Mouse (Mus musculus) hindbrain, embryonic 14.5 days (tissue): ENCODE data around the gene Abcc2. TPM values are rescaled to one million over a fixed set of nuclear protein-coding genes. Genes with fewer than 3 reads are reported as not detected.

Experiments used
- ATAC-seq: fragments of 200-750 bp; cut with Nextera tagmentation; 2 replicates; pipeline ENCODE4 v1.8.0; 2017; ENCODE audit warnings: moderate number of reproducible peaks, mild to moderate bottlenecking, moderate TSS enrichment, moderate library complexity; ENCODE audit not compliant: low FRiP score
- DNase-seq: peaks from one replicate; pipeline ENCODE4 v3.0.0-alpha.2; 2015; ENCODE audit warnings: low spot score
- H3K27ac ChIP-seq: fragments of 300-500 bp; sonication (generic); 2 replicates; pipeline ENCODE4 v1.5.1; 2014; ENCODE audit warnings: mild to moderate bottlenecking, moderate library complexity
- H3K27me3 ChIP-seq: fragments of 300-500 bp; sonication (generic); 2 replicates; pipeline ENCODE4 v1.6.1; 2014; ENCODE audit warnings: mild to moderate bottlenecking, low read length, mixed read lengths; ENCODE audit not compliant: control insufficient read depth, insufficient read depth
- H3K36me3 ChIP-seq: fragments of 300-500 bp; sonication (generic); replicated peaks from 2 replicates; pipeline ENCODE4 v1.6.1; 2014; ENCODE audit not compliant: control insufficient read depth, insufficient read depth
- H3K4me1 ChIP-seq: fragments of 300-500 bp; sonication (generic); replicated peaks from 2 replicates; pipeline ENCODE4 v1.6.1; 2014; ENCODE audit warnings: antibody characterized with exemption, low read length, mixed read lengths; ENCODE audit not compliant: control insufficient read depth, insufficient read depth
- H3K4me2 ChIP-seq: fragments of 300-500 bp; sonication (generic); replicated peaks from 2 replicates; pipeline ENCODE4 v1.6.1; 2014; ENCODE audit warnings: mild to moderate bottlenecking, moderate library complexity
- H3K4me3 ChIP-seq: fragments of 300-500 bp; sonication (generic); replicated peaks from 2 replicates; pipeline ENCODE4 v1.5.1; 2014; ENCODE audit warnings: mild to moderate bottlenecking, low read length
- H3K9ac ChIP-seq: fragments of 300-500 bp; sonication (generic); 2 replicates; pipeline ENCODE4 v1.6.1; 2014
- H3K9me3 ChIP-seq: fragments of 300-500 bp; sonication (generic); 2 replicates; pipeline ENCODE4 v1.6.1; 2016; ENCODE audit warnings: low read length; ENCODE audit not compliant: control insufficient read depth
- WGBS: fragments of 180-500 bp; shearing (Covaris S2); extraction: QIAGEN DNeasy Blood & Tissue Kit; methylation state at CpG from one replicate; pipeline ENCODE4 v1.1.7; 2014; 5-methylcytosine and 5-hydroxymethylcytosine counted together
- polyA plus RNA-seq: library from polyadenylated mRNA; unstranded; fragments of >200 nt; fragmentation: Nextera tagmentation; extraction: Ambion mirVana; gene quantifications from 2 replicates; pipeline ENCODE4 v1.2.1, GENCODE M21; 2014

The Abcc2 gene
- polyA plus RNA-seq, 1 experiment from 2014 or later: 0.07 TPM

- DNase-seq: no peak
- H3K9ac ChIP-seq: peak overlapping the region; percentile 25
These were observed 101.0 kb downstream of the Abcc2 start for GRCm38 (mm10) chr19:43882895-43883573.

GRCm38 (mm10) chr19:43884668-43885498 lies 102.9 kb downstream of the Abcc2 start:
- Histone ChIP-seq H3K4me3 (no peak overlapping the region), H3K9me3 (no peaks in the 10 kb centered on the region), H3K36me3 (no peaks in the 10 kb centered on the region), H3K27me3 (no peaks in the 10 kb centered on the region), H3K9ac (no peak overlapping the region), H3K27ac (no peak overlapping the region), H3K4me2 (no peak overlapping the region), H3K4me1 (peaks cover 9% of the 10 kb centered on the region; the same call in 1 of the 2 replicates)
- DNase-seq (no peak), ATAC-seq (no peak)
- WGBS: 80% methylated on average over 13 of the region's 13 CpGs

More at GRCm38 (mm10) chr19:43882895-43883573, 101.0 kb downstream of the Abcc2 start:
- Histone ChIP-seq H3K27ac (peak overlapping the region; percentile 22; the same call in 1 of the 2 replicates), H3K4me1 (peaks cover 22% of the 10 kb centered on the region; the same call in 1 of the 2 replicates), H3K4me3 (no peak overlapping the region), H3K9me3 (no peaks in the 10 kb centered on the region), H3K4me2 (peak overlapping the region; percentile 40), H3K27me3 (no peaks in the 10 kb centered on the region), H3K36me3 (no peaks in the 10 kb centered on the region)
- 0 out of 2 replicates have a peak, but pooled peaks have one; percentile 26 for ATAC-seq
- 25% methylated on average over 18 of the region's 18 CpGs for WGBS

GRCm38 (mm10) chr19:43886371-43887099 lies 104.5 kb downstream of the Abcc2 start:
- Histone ChIP-seq H3K4me3 (no peak overlapping the region), H3K4me1 (peaks cover 5% of the 10 kb centered on the region; the same call in 1 of the 2 replicates), H3K9ac (no peak overlapping the region), H3K27me3 (no peaks in the 10 kb centered on the region), H3K36me3 (no peaks in the 10 kb centered on the region), H3K27ac (no peak overlapping the region), H3K9me3 (no peaks in the 10 kb centered on the region), H3K4me2 (no peak overlapping the region)
- DNase-seq: no peak
- 89% methylated on average over 12 of the region's 12 CpGs for WGBS
- no peak for ATAC-seq

GRCm38 (mm10) chr19:43887242-43887641 lies 105.2 kb downstream of the Abcc2 start:
- Histone ChIP-seq H3K4me1 (peaks cover 5% of the 10 kb centered on the region; the same call in 1 of the 2 replicates), H3K9me3 (no peaks in the 10 kb centered on the region), H3K9ac (no peak overlapping the region), H3K27ac (no peak overlapping the region), H3K27me3 (no peaks in the 10 kb centered on the region), H3K4me3 (no peak overlapping the region), H3K36me3 (no peaks in the 10 kb centered on the region), H3K4me2 (no peak overlapping the region)
- 82% methylated on average over 5 of the region's 5 CpGs for WGBS
- ATAC-seq (no peak), DNase-seq (no peak)

- no peak for DNase-seq
- ATAC-seq: no peak
- Histone ChIP-seq H3K9ac (no peak overlapping the region), H3K9me3 (no peaks in the 10 kb centered on the region), H3K27ac (no peak overlapping the region), H3K27me3 (no peaks in the 10 kb centered on the region), H3K4me1 (peaks cover 4% of the 10 kb centered on the region; the same call in 1 of the 2 replicates), H3K4me3 (no peak overlapping the region), H3K36me3 (no peaks in the 10 kb centered on the region), H3K4me2 (no peak overlapping the region)
- 54% methylated on average over 2 of the region's 2 CpGs for WGBS
These were observed 105.7 kb downstream of the Abcc2 start for GRCm38 (mm10) chr19:43887725-43888124.

Other genes starting within 250 kb of the Abcc2 start
- not detected in 2 replicates for gene Nkx2-3, start 169.9 kb upstream of the Abcc2 start, polyA plus RNA-seq
- 14.2 and 14.9 TPM in 2 replicates for gene Slc25a28, start 107.3 kb upstream of the Abcc2 start, polyA plus RNA-seq
- gene Entpd7, start 92.5 kb upstream of the Abcc2 start, polyA plus RNA-seq: 11.9 and 13.0 TPM in 2 replicates
- gene Cutc, start 29.2 kb upstream of the Abcc2 start, polyA plus RNA-seq: 7.0 and 7.7 TPM in 2 replicates
- gene Cox15, start 29.2 kb upstream of the Abcc2 start, polyA plus RNA-seq: 8.5 and 11.1 TPM in 2 replicates
- 8.7 and 8.9 TPM in 2 replicates for gene Dnmbp, start 158.0 kb downstream of the Abcc2 start, polyA plus RNA-seq
- gene Cpn1, start 204.4 kb downstream of the Abcc2 start, polyA plus RNA-seq: 0.20 and 0.26 TPM in 2 replicates
- not detected in 2 replicates for gene Cyp2c23, start 247.0 kb downstream of the Abcc2 start, polyA plus RNA-seq